Comparison of ENCODE assay signal across 8 mouse cellular contexts in the genomic region with DNA sequence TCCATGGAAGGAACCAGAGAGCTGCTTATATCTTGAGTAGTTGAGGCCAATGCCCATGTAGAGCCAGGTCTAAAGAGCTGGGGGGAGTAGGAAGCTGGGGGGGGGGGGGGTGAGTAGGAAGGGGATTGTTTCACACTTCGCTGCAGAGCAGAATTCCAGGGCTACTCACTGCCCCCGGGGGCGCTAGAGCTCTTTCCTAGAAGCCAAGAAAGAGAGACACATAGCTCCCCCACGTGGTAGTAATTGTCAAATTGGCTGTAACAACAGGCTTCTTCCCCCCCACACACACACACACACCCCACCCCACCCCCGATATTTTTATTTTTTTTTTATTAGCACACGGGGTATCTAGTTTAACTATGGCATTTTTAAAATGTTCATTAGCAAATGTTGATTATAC. TPM values are rescaled to one million over a fixed set of nuclear protein-coding genes. Genes with fewer than 3 reads are reported as not detected.
DNase-seq lines count a peak whose midpoint lies in the region; TF ChIP-seq lines count a peak whose summit lies in the region.

No protein-coding gene starts in this region.

- H3K4me3 ChIP-seq in kidney, adult 2 months (ENCODE audit: insufficient read depth, low read depth, low read length): peak overlapping the region; percentile 100
- peak overlapping the region; percentile 66 for H3K4me3 ChIP-seq in midbrain, embryonic 10.5 days

- no peaks in the 10 kb centered on the region for H3K27me3 ChIP-seq in kidney, adult 2 months (replicated peaks; ENCODE audit: control insufficient read depth, insufficient read depth, low read length)
- H3K27me3 ChIP-seq in midbrain, embryonic 10.5 days (ENCODE audit: low read depth, poor library complexity, severe bottlenecking): no peaks in the 10 kb centered on the region

- no peak for TF ChIP-seq POLR2A in kidney, adult 2 months (IDR thresholded peaks at IDR 0.05; ENCODE audit: low read depth, low read length)

- TF ChIP-seq CTCF in kidney, adult 2 months (conservative IDR thresholded peaks at IDR 0.05; ENCODE audit: insufficient read depth, insufficient read length, low read depth, low read length): peak; percentile 61

- intact Hi-C loops in left cerebral cortex, postnatal 4 days (cut with DNase I): no loop called here

- 10% methylated on average over 6 of the region's 6 CpGs for WGBS in kidney, adult 2 months
- 9% methylated on average over 6 of the region's 6 CpGs for WGBS in midbrain, embryonic 10.5 days

- peak overlapping the region; percentile 91 for H3K27ac ChIP-seq in kidney, adult 2 months (ENCODE audit: insufficient read depth, low read depth, low read length)
- peak overlapping the region; percentile 91 for H3K27ac ChIP-seq in midbrain, embryonic 10.5 days (replicated peaks)

- no peaks in the 10 kb centered on the region for H3K36me3 ChIP-seq in kidney, adult 2 months (ENCODE audit: control insufficient read depth, insufficient read depth, low read length)
- H3K36me3 ChIP-seq in midbrain, embryonic 10.5 days: no peaks in the 10 kb centered on the region

- peaks cover 6% of the 10 kb centered on the region; the same call in 1 of the 2 replicates for H3K4me1 ChIP-seq in kidney, adult 2 months (ENCODE audit: control insufficient read depth, insufficient read depth, low read length)
- H3K4me1 ChIP-seq in midbrain, embryonic 10.5 days: no peaks in the 10 kb centered on the region

- DNase-seq in kidney, adult 2 months: peak; percentile 86
- DNase-seq in kidney, adult 18-20 months: no peak
- DNase-seq in cerebellum, adult 9-10 months: peak; percentile 95
- DNase-seq in frontal cortex, postnatal 10 days (ENCODE audit: low spot score in 2 of 2): peak; percentile 80 to 88
- peak; percentile 82 for DNase-seq in induced T-regulatory cell, adult 2 months (ENCODE audit: low read depth)
- DNase-seq in left cerebral cortex, postnatal 4 days: peak; percentile 93
- DNase-seq in midbrain, embryonic 10.5 days (ENCODE audit: low spot score): peak; percentile 67
- DNase-seq in spleen, postnatal 36 days (ENCODE audit: low spot score in 2 of 2): peak; percentile 69 to 81

- H3K9me3 ChIP-seq in midbrain, embryonic 10.5 days (replicated peaks): no peaks in the 10 kb centered on the region

RNA-seq across cellular contexts. Expression of gene Setmar, which starts 0.7 kb away (rescaled TPM):
- 3.6 and 3.7 TPM in 2 replicates for polyA plus RNA-seq in kidney, adult 2 months (2012; rRNA removed)
- total RNA-seq in left cerebral cortex, postnatal 4 days (2021): 1 to 10 TPM; 5.0 to 6.4 TPM
- polyA plus RNA-seq in midbrain, embryonic 10.5 days (2016; fragmentation: Nextera tagmentation; extraction: Ambion mirVana): 7.0 and 7.3 TPM in 2 replicates
